Mouse (Mus musculus): Measurements from ENCODE around the gene Ppp1r9a.

Ppp1r9a gene

DNA sequence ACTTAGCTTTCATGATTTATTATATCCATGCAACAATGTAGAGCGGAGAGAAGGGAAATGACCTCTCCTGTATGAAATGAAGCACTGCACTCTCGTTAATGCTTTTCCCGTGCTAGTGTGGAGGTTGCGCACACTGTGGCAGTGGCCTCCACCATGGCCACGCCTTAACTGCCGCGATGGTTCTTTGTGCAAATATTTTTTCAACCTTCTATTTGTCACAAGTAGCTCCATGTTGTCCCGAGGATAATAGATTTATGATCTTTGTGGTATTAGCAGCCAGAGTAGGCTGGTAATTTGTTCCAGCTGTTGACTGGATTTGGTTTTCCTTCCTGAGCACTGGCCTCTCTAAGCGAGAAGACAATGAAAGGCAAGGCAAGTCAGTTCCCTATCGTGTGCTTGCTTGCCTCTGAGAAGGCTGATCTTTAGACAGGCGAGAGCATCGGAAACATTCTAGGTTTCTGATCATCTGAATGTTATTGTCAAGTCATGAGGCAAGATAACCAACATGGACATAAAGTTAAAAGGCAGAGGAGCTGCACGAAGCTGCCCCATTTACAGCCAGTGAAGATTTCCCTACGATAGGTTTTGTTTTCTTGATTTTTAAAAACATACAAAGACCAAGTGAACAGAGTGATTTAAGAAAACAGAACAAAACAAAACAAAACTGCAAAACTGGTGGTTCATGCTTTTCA lies 50.5 kb downstream of the Ppp1r9a start:
- no peak for DNase-seq (ENCODE audit: extremely low read depth, insufficient read length, low spot score)

DNA sequence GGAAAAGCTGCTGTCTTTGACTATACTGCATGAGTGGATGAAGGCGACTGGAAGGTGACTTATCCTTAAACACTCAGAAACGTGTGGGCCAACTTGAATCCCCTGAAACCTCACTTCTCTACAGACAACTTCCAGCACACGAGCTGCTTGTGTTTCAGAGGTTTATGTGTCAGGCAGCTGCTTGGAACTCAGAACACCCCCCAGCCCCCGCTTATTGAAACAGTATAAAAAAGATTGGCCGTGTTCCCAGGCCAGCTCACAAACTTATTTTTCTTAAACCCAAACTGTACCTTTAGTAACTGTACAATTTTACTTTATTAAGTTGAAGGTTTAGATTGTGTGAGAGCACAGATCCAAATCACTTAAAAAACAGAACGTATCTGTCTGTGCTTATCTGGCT lies 53.9 kb downstream of the Ppp1r9a start:
- no peak for DNase-seq (ENCODE audit: extremely low read depth, insufficient read length, low spot score)

DNA sequence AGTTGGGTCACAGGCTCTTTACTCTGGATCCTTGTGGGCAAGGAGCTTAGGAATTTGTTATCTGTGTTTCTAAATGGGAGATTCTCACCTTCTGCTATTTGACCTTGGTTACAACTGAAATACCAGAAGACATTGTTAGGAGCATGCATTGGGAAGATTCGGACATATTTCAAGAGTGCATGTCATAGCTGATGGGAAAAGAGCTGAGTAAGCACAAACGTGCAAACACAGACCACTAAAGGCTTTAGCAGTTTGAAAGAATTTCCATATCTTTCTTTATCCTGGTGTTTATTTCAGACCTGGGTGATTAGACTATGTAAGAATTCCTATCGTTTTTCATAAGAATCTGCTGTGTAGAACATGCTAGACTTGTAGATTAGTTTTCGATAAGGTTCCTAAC lies 59.5 kb downstream of the Ppp1r9a start:
- DNase-seq (ENCODE audit: extremely low read depth, insufficient read length, low spot score): no peak

DNA sequence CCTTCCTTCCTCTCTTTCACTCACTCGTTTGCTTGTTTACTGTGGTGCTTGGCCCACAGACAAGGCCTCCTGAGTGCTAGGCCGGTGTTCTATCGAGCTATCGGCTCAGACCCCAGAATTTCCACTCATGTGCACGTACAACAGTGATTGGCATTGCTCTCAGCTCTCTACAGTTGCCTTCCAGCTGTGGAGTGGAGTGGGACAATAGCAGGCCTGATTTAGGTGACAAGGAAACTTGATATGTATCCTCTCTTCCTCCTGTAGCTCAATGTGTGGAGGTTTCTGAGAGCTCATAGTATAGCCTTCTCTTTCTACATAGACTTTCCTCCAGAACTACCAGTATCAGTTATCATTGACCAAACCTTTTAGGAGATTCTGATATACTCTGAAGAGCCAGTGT lies 60.3 kb downstream of the Ppp1r9a start:
- DNase-seq (ENCODE audit: extremely low read depth, insufficient read length, low spot score): no peak

DNA sequence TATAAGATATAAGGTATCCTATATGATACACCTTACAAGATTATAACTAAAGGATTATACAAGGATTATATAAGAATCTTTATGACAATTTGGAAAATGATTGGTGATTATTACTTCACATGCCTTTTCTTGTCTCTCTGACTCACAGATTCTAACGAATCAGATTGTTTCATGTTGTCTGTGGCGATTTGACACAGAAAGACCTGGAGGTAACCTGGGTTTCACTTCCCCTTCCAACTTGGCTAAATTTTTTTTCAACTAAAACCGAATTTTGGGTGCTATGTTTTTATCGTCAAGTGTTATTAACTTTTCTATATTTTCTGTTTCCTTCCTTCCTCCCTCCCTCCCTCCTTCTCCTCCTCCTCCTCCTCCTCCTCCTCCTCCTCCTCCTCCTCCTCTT lies 64.5 kb downstream of the Ppp1r9a start:
- DNase-seq (ENCODE audit: extremely low read depth, insufficient read length, low spot score): no peak

DNA sequence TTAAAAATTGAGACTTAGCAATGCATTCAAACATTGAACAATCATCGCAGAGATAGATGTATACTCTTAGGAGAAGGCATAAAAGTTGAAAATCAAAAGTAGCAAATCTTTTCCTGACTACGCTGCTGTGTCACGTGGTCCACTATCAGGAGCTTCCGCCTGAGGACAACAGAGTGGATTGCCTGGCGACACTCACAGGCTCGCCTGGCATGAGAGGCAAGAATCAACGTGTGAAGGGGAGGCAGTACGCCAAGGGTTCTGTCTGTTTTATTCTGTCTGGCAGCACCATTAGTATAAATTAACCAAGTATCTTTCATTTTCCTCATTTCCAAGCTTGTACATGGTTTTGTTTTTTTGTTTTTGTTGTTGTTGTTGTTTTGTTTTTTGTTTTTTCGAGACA lies 68.5 kb downstream of the Ppp1r9a start:
- DNase-seq (ENCODE audit: extremely low read depth, insufficient read length, low spot score): no peak

DNA sequence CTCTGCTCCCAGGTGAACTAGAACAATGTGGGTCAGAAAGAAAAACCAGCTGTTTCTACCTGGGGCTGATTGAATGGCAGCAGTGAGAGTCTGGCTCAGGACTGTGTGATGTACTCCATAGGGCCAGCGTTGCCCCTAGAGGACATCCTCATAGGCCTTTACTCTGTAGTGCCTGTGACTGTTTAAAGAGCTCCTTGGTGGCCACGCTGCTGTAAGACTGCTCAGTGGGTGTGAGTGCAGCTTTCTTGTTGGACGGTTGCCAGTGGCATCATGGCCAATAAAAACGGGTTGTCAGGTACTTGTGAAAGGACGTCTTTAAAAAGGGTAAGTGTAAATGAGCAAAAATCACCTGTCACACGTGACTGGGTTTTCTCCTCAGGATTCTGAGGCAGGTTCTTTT lies 70.1 kb downstream of the Ppp1r9a start:
- DNase-seq (ENCODE audit: extremely low read depth, insufficient read length, low spot score): no peak

DNA sequence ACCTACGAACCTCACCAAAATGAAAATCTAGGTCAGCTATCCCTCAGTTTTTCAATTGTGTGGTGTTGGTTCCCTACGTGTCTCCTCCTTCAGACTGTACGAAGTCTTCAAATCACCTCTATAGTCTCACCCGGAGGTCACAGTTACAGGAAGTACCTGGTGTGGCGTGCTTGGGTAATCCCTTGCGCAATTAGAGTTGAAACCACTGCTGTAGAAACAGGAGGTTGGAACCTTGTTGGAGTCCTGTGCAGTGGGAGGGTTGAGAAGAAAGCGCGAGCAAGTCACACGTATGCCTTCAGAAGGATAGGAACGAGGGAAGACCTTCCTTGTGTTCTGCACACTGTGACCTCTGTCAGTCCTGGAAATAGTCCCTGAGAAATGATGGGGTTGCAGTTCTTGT lies 70.6 kb downstream of the Ppp1r9a start:
- DNase-seq (ENCODE audit: extremely low read depth, insufficient read length, low spot score): no peak

DNA sequence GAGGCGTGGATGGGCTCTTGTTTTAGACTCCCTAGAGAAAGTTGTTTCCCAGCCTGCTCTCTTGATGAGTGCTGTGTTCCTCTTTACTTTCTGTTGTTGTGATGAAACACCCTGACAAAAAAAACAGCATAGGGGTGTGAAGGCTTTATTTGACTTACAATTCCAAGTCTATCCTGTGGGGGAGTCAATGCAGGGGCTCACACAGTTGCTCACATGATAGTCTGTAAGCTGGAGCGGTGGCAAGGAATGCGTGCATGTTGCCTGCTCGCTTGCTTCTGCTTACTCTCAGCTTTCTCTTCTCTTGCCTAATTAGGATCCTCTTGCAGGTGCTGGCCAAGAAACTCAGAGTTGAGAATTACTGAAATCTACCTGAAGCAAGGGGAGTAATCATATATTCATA lies 74.8 kb downstream of the Ppp1r9a start:
- no peak for DNase-seq (ENCODE audit: extremely low read depth, insufficient read length, low spot score)

DNA sequence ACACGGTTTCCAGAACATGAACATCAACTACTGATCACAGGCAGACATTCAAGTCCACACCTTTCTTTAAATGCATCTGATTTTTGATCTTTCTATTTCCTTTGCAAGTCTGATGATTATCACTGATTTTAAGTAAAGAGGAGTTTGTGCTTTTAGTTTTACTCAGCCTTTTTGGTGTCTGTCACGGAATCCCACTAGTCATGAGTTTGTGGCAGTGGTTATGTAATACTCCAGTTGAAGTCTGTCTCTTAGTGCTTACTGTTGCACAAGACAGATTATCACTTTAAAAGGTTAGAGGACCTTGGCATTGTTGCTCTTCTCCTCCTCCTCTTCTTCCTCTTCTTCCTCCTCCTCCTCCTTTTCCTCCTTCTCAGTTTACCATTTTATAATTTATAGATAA lies 75.5 kb downstream of the Ppp1r9a start:
- DNase-seq (ENCODE audit: extremely low read depth, insufficient read length, low spot score): no peak

DNA sequence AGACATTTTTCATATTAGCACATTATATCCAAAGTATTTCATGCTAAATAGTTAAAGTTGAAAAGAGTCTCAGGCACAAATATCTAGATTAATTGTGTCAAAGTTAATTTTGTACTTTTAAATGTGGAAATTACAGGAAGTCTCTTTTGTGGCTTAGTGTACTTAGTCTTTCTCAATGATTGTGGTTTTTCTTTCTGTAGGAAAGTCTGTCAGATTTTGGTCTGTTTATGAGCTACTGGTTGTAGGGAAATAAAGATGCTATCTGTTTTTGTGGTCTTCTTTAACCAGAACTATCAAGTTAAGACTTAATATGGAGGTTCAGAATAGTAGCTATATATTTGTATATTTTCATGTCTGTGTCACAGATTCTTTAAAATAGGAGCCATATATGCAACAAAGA lies 76.2 kb downstream of the Ppp1r9a start:
- DNase-seq (ENCODE audit: extremely low read depth, insufficient read length, low spot score): no peak

DNA sequence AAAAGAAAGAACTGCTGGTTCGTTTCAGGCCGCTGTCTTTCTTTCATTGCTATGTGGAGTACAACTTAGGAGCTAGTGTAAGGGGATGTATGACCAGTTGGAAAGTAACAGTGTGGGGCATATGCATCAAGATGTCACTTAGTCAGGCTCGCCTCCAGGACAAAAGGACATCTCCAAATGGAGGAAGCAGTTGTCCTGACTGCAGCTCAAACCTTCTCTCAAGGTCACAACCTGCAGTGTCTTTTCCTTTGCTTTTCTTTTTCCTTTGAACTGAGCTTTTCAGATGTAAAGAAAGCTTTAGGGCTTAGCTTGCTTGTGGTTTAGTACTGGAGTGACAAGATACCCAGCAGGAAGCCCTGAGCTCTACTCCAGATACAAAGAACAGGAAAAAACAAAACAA lies 77.4 kb downstream of the Ppp1r9a start:
- DNase-seq (ENCODE audit: extremely low read depth, insufficient read length, low spot score): no peak

DNA sequence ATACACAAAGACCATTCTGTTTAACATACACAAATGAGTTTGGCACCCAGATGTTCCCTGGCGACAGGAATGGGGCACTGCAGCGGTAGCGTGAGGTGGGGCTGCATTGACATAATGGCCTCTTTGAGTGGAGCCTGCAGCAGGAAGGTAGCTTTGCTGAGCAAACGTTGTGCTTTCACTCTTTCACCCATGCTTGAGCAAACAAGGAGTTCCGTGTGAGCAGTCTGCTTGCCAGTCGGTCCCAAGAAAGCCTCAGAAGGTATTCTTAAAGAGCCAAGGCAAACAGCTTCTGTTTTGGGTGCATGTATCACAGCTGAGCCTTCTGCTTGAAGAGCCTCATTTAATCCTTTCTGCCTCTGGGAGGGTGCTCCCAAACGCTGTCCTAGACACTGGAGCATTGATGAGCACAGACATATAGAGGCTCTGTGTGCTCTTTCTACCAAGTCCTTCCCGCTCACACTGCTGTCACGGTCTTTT lies 80.0 kb downstream of the Ppp1r9a start:
- no peak for DNase-seq (ENCODE audit: extremely low read depth, insufficient read length, low spot score)

DNA sequence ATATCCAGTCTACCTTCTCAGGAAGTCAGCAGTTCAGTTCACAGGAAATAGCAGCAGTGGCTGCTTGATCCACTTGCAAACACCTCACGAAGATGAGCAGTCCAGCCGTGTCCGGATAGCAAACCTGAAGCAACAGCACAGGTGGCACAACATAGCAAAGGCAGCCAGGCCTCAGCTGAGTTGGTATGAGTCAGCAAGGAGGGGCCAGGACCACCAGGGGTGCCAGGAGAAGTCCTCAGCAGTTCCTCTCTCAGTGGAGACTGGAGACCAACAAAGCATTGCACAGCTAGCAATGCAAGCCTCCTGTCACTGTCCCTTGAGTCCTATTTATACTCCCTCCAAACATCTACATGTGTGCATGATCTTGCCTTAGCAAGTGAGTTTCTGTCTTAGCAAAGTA lies 83.0 kb downstream of the Ppp1r9a start:
- no peak for DNase-seq (ENCODE audit: extremely low read depth, insufficient read length, low spot score)

DNA sequence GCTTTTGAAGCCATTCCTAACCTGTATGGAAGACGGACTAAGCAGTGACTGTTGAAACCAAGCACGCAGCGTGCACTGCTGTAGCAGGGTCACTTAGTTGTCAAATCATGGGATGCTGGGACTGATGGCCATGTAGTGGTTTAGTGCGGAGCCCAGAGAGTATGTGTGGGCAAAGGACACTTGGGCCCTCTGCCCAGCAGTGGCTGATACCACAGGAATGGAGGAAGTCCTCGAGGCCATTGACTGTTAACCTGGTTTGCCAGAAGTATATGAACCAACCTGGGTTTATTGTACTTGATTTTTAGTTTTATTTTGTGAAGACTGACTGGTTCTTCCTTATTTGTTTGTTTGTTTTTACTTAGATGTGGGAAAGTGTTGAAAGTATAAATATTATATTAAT lies 84.4 kb downstream of the Ppp1r9a start:
- no peak for DNase-seq (ENCODE audit: extremely low read depth, insufficient read length, low spot score)

DNA sequence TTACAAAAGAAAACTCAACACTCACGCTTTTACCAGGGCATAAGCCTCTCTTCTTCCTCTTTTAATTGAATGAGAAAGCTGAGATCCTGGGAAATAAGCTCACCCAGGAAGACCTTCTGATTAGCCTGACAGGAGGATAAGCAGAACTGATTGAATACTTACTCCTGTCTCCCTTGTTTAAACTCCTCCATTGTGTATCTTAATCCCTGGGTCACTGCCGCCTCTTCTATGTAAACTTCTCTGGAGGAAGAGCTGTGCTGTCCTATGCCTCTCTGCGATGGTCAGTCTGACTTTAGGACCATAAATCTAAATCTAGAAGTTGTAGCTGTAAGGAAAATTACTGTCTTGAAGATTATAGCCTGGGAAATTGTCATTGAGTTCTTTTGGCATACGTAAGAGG lies 86.0 kb downstream of the Ppp1r9a start:
- DNase-seq (ENCODE audit: extremely low read depth, insufficient read length, low spot score): no peak

DNA sequence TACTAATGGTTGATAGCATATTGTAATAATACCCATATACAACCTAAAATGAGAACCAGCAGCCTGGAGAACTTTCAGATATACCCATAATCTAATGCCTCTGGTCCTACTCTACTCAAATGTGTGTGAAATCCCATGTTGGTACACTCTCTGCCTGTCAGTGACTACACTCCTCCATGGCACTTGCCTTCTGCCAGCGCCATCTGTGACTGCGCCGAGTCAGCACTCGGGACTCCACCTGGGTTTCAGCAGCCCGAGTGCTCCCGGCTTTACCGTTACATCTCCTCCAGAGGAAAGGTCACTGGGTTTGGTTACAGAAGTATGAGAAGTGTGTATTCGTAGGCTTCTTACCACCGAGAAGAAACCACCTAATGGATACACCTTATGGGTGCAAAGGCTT lies 89.6 kb downstream of the Ppp1r9a start:
- no peak for DNase-seq (ENCODE audit: extremely low read depth, insufficient read length, low spot score)

DNA sequence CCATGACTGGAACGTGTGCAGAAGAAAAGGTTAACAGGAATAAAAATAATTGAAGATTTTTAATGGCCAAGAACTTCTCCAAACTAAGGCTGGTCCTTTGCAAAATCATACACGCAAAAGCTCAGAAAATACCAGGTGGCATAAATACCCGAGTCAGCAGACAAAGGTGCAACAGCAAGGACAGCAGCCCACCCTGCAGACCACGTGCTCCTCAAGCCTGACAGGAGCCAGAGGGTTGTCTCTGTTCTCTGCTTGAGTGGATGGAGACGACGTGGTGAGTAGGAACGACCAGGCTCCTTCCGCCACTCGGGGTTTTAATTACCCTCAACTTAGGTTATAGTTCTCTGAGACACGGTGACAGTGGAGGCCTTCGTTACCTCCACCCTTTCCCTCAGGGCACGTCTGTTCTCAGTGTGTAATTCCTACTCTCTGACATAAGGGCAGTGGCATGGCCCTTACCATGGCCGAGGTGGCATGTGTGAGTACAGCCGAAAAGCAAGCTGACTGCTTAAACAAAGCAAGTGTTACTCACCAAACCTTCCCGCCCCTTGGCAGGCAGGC lies 91.0 kb downstream of the Ppp1r9a start:
- DNase-seq (ENCODE audit: extremely low read depth, insufficient read length, low spot score): no peak

DNA sequence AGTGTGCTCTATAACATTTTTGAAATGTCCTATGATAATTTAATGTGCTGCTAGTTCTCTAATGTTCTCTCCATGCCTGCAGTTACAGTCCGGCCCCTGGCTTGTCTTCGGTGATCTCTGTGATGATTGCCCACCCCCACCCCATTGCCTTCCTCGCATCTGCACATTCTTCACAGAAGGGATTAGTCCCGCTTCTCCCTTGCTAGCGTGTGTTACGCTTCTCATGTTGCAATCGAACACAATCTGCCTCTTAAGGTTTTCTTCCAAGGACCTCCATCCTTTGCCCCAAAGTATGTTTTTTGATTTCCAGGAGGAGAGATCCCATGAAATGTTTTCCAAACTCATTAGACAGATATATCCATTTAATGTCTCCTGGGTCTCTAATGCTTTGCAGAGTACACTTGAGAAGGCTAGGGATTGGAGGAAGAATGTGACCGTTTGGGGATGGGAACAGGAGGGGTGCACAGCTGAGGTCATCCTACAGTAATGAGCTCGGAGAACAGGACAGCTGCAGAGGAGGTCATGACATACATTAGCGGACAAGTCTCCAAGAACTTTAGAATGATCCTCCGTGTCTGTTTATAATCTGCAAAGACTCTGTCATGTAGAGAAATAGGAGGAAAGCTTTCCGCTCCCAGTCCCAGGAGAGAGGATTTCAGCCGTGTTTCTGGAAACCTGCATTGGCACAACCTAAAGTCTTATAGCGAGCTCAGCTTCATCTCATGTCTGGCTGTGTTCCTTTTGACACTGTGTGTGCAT lies 91.6 kb downstream of the Ppp1r9a start:
- DNase-seq (ENCODE audit: extremely low read depth, insufficient read length, low spot score): no peak

DNA sequence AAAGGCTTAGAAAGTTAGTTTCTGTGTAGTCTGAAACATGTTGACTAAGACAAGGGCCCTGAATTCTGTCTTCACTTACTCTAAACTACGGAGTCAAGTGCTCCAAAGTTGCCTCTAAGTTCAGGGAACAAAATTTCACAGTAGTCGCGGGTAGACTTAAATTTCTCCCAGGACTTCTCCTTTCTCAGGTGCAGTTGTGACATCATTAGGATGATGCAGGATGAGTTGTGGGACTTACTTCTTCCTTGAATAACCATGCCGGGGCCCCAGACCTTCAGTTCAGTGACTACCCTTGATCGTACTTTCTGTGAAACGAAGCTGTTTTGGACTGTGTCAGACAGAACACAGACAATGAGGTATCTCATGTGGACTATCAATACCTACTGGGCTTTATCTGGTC lies 94.9 kb downstream of the Ppp1r9a start:
- DNase-seq (ENCODE audit: extremely low read depth, insufficient read length, low spot score): no peak

DNA sequence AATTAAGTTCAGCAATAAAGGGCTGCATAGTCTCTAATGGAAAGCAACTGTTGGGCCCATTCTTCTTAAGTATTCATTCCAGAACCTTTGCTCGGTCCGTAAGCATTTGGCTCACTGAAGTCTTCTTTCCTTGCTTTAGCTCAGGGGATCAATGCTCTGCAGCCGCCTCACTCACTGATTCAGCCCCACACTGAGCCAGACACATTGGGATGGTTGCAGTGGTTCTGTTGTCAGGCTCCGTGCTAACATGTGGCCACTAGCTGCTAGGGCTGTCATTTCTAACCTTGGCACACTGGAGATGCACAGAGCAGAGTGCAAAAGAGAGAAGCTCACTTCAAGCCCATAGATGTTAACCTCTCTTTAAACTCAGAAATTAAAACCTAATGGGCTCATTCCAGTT lies 96.2 kb downstream of the Ppp1r9a start:
- no peak for DNase-seq (ENCODE audit: extremely low read depth, insufficient read length, low spot score)

DNA sequence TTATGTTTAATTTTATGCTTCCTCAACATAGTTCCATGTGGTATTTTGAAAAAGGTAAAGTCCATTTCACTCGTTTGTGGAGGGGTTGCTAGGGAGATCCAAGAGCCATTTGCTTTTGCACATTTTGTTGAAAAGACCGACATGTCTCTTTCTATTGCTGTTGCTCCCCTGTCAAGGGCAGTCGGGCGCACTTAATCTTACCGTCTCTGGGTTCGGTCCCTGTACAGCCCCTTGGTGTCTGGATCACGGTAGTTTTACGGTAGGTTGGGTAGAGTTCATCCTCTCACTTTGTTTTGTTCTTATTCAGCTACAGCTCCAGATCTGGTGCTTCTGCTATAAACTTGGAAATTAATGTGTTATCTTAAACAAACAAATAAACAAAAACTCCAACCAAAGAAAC lies 98.1 kb downstream of the Ppp1r9a start:
- DNase-seq (ENCODE audit: extremely low read depth, insufficient read length, low spot score): no peak

Measured in 3134 (cell line).